Mouse (Mus musculus) CH12F3 (cell line): ENCODE measurements around the gene Dedd2.
"Not testable (repeated sequence)": the region's sequence is repeated elsewhere in the genome, so short reads cannot be mapped to it uniquely, and the experiment has no call there.

Experiments
- in situ Hi-C: fragments of 300-500 bp; cut with MboI; formaldehyde crosslinking; loops from 2 replicates; pipeline ENCODE4 v1.14.3; 2020; ENCODE audit warnings: low sequenced_read_pairs

Dedd2 gene

GRCm38 (mm10) chr7:25220457-25221101, at the start of gene Dedd2:
Gene Dedd2 (minus strand): TSS chr7:25220615.
- in situ Hi-C loops: no loop called here

GRCm38 (mm10) chr7:25269545-25270271, 49.3 kb upstream of the Dedd2 start:
- in situ Hi-C loops: no loop called here

GRCm38 (mm10) chr7:25269029-25269428, 48.6 kb upstream of the Dedd2 start:
- in situ Hi-C loops: no loop called here

- in situ Hi-C loops: no loop called here
Measured at GRCm38 (mm10) chr7:25268588-25268987, 48.2 kb upstream of the Dedd2 start.

- in situ Hi-C loops: no loop called here
Measured at GRCm38 (mm10) chr7:25267751-25268463, 47.5 kb upstream of the Dedd2 start.

- in situ Hi-C loops: no loop called here
Measured at GRCm38 (mm10) chr7:25267301-25267750, 46.9 kb upstream of the Dedd2 start, which contains the start of gene Cic. Gene Cic (plus strand): TSS chr7:25267704.

GRCm38 (mm10) chr7:25266180-25266962, 46.0 kb upstream of the Dedd2 start:
- in situ Hi-C loops: no loop called here

GRCm38 (mm10) chr7:25265743-25266142, 45.3 kb upstream of the Dedd2 start:
- in situ Hi-C loops: not testable (repeated sequence)

GRCm38 (mm10) chr7:25263968-25264870, 43.8 kb upstream of the Dedd2 start:
- in situ Hi-C loops: no loop called here

GRCm38 (mm10) chr7:25261896-25262295, 41.5 kb upstream of the Dedd2 start:
- in situ Hi-C loops: no loop called here

GRCm38 (mm10) chr7:25251822-25252221, 31.4 kb upstream of the Dedd2 start:
- in situ Hi-C loops: no loop called here

- in situ Hi-C loops: no loop called here
Measured at GRCm38 (mm10) chr7:25251071-25251791, 30.8 kb upstream of the Dedd2 start.

- in situ Hi-C loops: no loop called here
Measured at GRCm38 (mm10) chr7:25250141-25250972, 29.9 kb upstream of the Dedd2 start, which contains the start of gene Erf. Gene Erf (minus strand): TSS chr7:25250761.

- in situ Hi-C loops: no loop called here
Measured at GRCm38 (mm10) chr7:25249314-25250140, 29.1 kb upstream of the Dedd2 start.

GRCm38 (mm10) chr7:25248846-25249313, 28.5 kb upstream of the Dedd2 start:
- in situ Hi-C loops: no loop called here

- in situ Hi-C loops: no loop called here
Measured at GRCm38 (mm10) chr7:25248018-25248647, 27.7 kb upstream of the Dedd2 start.

GRCm38 (mm10) chr7:25247498-25247897, 27.1 kb upstream of the Dedd2 start:
- in situ Hi-C loops: no loop called here
